Mouse (Mus musculus): ENCODE measurements around the gene Pigz. TPM values are rescaled to one million over a fixed set of nuclear protein-coding genes. Genes with fewer than 3 reads are reported as not detected.
A peak's percentile ranks its signal among the peaks of the same experiment; 100 is the strongest.

The Pigz gene
- polyA plus RNA-seq (2015; fragmentation: Nextera tagmentation; extraction: Ambion mirVana) = 0.48 and 1.2 TPM in 2 replicates

- Histone ChIP-seq H3K4me3 (replicated peaks) (peak within 1 kb of the TSS; percentile 55), H3K9me3 (no peaks in the 10 kb centered on the region), H3K9ac (peak within 1 kb of the TSS; percentile 56), H3K27me3 (replicated peaks) (peaks cover 31% of the 10 kb centered on the region), H3K36me3 (no peaks in the 10 kb centered on the region), H3K27ac (peak within 1 kb of the TSS; percentile 27; the same call in 1 of the 2 replicates), H3K4me1 (replicated peaks) (peaks cover 22% of the 10 kb centered on the region), H3K4me2 (replicated peaks) (peak within 1 kb of the TSS; percentile 99)
- peak; percentile 46 for ATAC-seq
- WGBS = 9% methylated on average over 42 of the region's 42 CpGs
These were observed at the start of gene Pigz for GRCm38 (mm10) chr16:31933751-31934549. Pigz (plus strand) TSS chr16:31933851.

- Histone ChIP-seq H3K9ac (no peak overlapping the region), H3K4me2 (replicated peaks) (peak overlapping the region; percentile 33), H3K27me3 (replicated peaks) (no peaks in the 10 kb centered on the region), H3K9me3 (no peaks in the 10 kb centered on the region), H3K4me3 (replicated peaks) (no peak overlapping the region), H3K27ac (no peak overlapping the region), H3K36me3 (no peaks in the 10 kb centered on the region), H3K4me1 (replicated peaks) (no peaks in the 10 kb centered on the region; the same call in 1 of the 2 replicates)
- ATAC-seq = peak; percentile 71
- WGBS = 21% methylated on average over 6 of the region's 6 CpGs
These were observed 49.7 kb upstream of the Pigz start for GRCm38 (mm10) chr16:31883902-31884301.

- no peak for ATAC-seq
- Histone ChIP-seq H3K9me3 (no peaks in the 10 kb centered on the region), H3K4me2 (replicated peaks) (no peak overlapping the region), H3K4me3 (replicated peaks) (no peak overlapping the region), H3K27me3 (replicated peaks) (no peaks in the 10 kb centered on the region), H3K36me3 (no peaks in the 10 kb centered on the region), H3K4me1 (replicated peaks) (no peaks in the 10 kb centered on the region), H3K9ac (no peak overlapping the region), H3K27ac (no peak overlapping the region)
- 83% methylated on average over 7 of the region's 7 CpGs for WGBS
These were observed 42.7 kb upstream of the Pigz start for GRCm38 (mm10) chr16:31890907-31891306.

GRCm38 (mm10) chr16:31893396-31894141, 40.1 kb upstream of the Pigz start:
- WGBS = 73% methylated on average over 5 of the region's 5 CpGs
- Histone ChIP-seq H3K4me2 (replicated peaks) (no peak overlapping the region), H3K9me3 (no peaks in the 10 kb centered on the region), H3K27ac (no peak overlapping the region), H3K4me1 (replicated peaks) (0 out of 2 replicates have a peak, but pooled peaks cover 4% of the 10 kb centered on the region), H3K4me3 (replicated peaks) (no peak overlapping the region), H3K27me3 (replicated peaks) (no peaks in the 10 kb centered on the region), H3K9ac (no peak overlapping the region), H3K36me3 (no peaks in the 10 kb centered on the region)
- ATAC-seq = no peak

- peak; percentile 80 for ATAC-seq
- no peaks in the 10 kb centered on the region for H3K36me3 ChIP-seq
- H3K27me3 ChIP-seq (replicated peaks) = no peaks in the 10 kb centered on the region
- H3K9ac ChIP-seq = peak overlapping the region; percentile 33; the same call in 1 of the 2 replicates
- H3K4me3 ChIP-seq (replicated peaks) = peak overlapping the region; percentile 22
- H3K4me1 ChIP-seq (replicated peaks) = 0 out of 2 replicates have a peak, but pooled peaks cover 4% of the 10 kb centered on the region
- H3K27ac ChIP-seq = no peak overlapping the region
- H3K4me2 ChIP-seq (replicated peaks) = peak overlapping the region; percentile 63
- no peaks in the 10 kb centered on the region for H3K9me3 ChIP-seq
- 12% methylated on average over 29 of the region's 29 CpGs for WGBS
These were observed 36.5 kb upstream of the Pigz start for GRCm38 (mm10) chr16:31896971-31897774.

GRCm38 (mm10) chr16:31898546-31899326, 34.9 kb upstream of the Pigz start:
- 87% methylated on average over 18 of the region's 18 CpGs for WGBS
- H3K36me3 ChIP-seq = no peaks in the 10 kb centered on the region
- H3K9me3 ChIP-seq = no peaks in the 10 kb centered on the region
- H3K4me1 ChIP-seq (replicated peaks) = 0 out of 2 replicates have a peak, but pooled peaks cover 4% of the 10 kb centered on the region
- H3K27me3 ChIP-seq (replicated peaks) = no peaks in the 10 kb centered on the region
- H3K27ac ChIP-seq = no peak overlapping the region
- no peak overlapping the region for H3K4me2 ChIP-seq (replicated peaks)
- ATAC-seq = no peak; the same call in 1 of the 2 replicates
- H3K4me3 ChIP-seq (replicated peaks) = no peak overlapping the region
- no peak overlapping the region for H3K9ac ChIP-seq

GRCm38 (mm10) chr16:31901886-31902285, 31.8 kb upstream of the Pigz start:
- WGBS = 83% methylated on average over 1 of the region's 1 CpGs
- H3K4me2 ChIP-seq (replicated peaks) = no peak overlapping the region
- no peak for ATAC-seq
- no peak overlapping the region for H3K27ac ChIP-seq
- H3K27me3 ChIP-seq (replicated peaks) = no peaks in the 10 kb centered on the region
- H3K4me3 ChIP-seq (replicated peaks) = no peak overlapping the region
- H3K9ac ChIP-seq = no peak overlapping the region
- H3K4me1 ChIP-seq (replicated peaks) = peaks cover 16% of the 10 kb centered on the region; the same call in 1 of the 2 replicates
- no peaks in the 10 kb centered on the region for H3K36me3 ChIP-seq
- no peaks in the 10 kb centered on the region for H3K9me3 ChIP-seq

GRCm38 (mm10) chr16:31903239-31903638, 30.4 kb upstream of the Pigz start:
- no peaks in the 10 kb centered on the region for H3K9me3 ChIP-seq
- H3K4me1 ChIP-seq (replicated peaks) = peaks cover 15% of the 10 kb centered on the region; the same call in 1 of the 2 replicates
- no peak for ATAC-seq
- H3K4me3 ChIP-seq (replicated peaks) = no peak overlapping the region
- no peak overlapping the region for H3K27ac ChIP-seq
- H3K9ac ChIP-seq = no peak overlapping the region
- no peaks in the 10 kb centered on the region for H3K27me3 ChIP-seq (replicated peaks)
- no peaks in the 10 kb centered on the region for H3K36me3 ChIP-seq
- WGBS = 86% methylated on average over 8 of the region's 8 CpGs
- no peak overlapping the region for H3K4me2 ChIP-seq (replicated peaks)

GRCm38 (mm10) chr16:31905331-31905730, 28.3 kb upstream of the Pigz start:
- Histone ChIP-seq H3K27ac (no peak overlapping the region), H3K4me3 (replicated peaks) (no peak overlapping the region), H3K4me2 (replicated peaks) (no peak overlapping the region), H3K4me1 (replicated peaks) (peaks cover 15% of the 10 kb centered on the region; the same call in 1 of the 2 replicates), H3K36me3 (no peaks in the 10 kb centered on the region), H3K9ac (no peak overlapping the region), H3K9me3 (no peaks in the 10 kb centered on the region), H3K27me3 (replicated peaks) (no peaks in the 10 kb centered on the region)
- 67% methylated on average over 4 of the region's 4 CpGs for WGBS
- ATAC-seq = no peak

- WGBS = 26% methylated on average over 20 of the region's 20 CpGs
- Histone ChIP-seq H3K9me3 (no peaks in the 10 kb centered on the region), H3K27me3 (replicated peaks) (no peaks in the 10 kb centered on the region), H3K27ac (0 out of 2 replicates have a peak overlapping the region, but pooled peaks have one; percentile 9), H3K4me3 (replicated peaks) (peak overlapping the region; percentile 29), H3K36me3 (no peaks in the 10 kb centered on the region), H3K4me2 (replicated peaks) (peak overlapping the region; percentile 62), H3K9ac (no peak overlapping the region; the same call in 1 of the 2 replicates), H3K4me1 (replicated peaks) (peaks cover 15% of the 10 kb centered on the region; the same call in 1 of the 2 replicates)
- ATAC-seq = peak; percentile 75
These were observed 27.5 kb upstream of the Pigz start for GRCm38 (mm10) chr16:31905891-31906825.

Measured in intestine, embryonic 15.5 days (tissue).